Mouse (Mus musculus): Measurements from ENCODE around the gene Pgm5.
A peak's percentile ranks its signal among the peaks of the same experiment; 100 is the strongest.
"Not testable (repeated sequence)": the region's sequence is repeated elsewhere in the genome, so short reads cannot be mapped to it uniquely, and the experiment has no call there.

Pgm5 gene

DNA sequence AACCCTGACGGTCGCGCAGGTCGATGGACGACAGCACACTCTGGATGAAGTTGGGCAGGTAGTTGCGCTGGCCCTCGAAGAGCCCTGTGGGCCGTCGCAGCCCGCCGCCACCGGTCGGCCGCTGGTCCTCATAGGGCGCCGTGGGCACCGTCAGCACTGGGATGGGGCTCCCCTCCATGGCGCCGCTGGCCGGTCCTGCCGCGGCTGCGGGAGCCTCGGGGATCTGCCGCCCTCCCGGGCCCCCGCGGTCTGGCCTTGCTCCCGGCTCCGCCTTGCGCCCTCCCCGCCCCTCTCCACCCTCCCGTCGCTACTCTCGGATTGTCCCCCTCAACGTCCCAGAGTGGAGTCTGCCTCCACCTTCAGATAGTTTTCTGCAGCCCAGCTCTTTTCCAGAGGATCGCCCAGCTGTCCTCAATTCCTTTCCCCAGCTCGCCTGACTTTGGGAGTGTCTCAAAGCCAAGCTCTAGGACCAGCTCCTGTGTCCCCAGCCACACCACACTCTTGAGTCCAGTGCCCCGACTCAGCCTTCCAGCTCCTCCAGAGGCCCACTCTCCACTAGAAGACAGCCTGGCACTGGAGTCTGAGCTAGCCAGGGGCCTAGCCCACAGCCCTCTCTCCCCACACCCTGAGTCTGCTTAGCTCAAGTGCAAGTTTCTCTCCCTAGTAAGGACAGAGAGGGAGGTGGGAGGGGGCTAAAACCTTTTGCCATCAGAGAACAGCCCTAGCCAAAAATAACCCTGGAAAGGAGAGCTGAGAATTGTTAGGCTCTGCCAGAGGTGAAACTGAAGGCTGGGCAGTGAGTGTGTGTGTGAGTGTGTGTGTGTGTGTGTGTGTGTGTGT, at the start of gene Pgm5:
Pgm5 (minus strand) TSS at position 244 of the 840 bp plus-strand sequence.
- DNase-seq (ENCODE audit: low spot score in 2 of 2): no peak

GRCm38 (mm10) chr19:24908385-24909155, 46.9 kb upstream of the Pgm5 start:
- DNase-seq (ENCODE audit: low spot score in 2 of 2): no peak

GRCm38 (mm10) chr19:24907655-24908054, 46.0 kb upstream of the Pgm5 start:
- DNase-seq (ENCODE audit: low spot score in 2 of 2): no peak

DNA sequence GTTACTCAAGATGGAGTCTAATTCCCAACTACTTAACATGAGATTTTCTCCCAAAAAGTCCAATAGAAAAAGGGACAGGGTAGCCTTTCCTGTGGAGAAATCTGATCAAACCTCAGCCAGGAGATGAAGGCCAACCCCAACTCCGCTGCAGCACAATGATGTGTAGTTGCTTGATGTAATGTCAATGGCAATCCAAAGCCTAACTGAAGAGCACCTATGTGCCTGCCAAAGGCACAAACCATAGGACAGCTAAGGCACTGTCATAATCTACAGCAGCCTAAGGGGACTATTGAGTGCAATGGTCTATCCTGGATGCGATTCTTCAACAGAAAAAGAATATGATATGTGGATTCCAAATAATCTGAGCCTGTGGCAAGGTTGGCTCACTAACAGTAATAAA, 41.2 kb upstream of the Pgm5 start:
- no peak for DNase-seq (ENCODE audit: low spot score in 2 of 2)

GRCm38 (mm10) chr19:24902256-24902655, 40.6 kb upstream of the Pgm5 start:
- no peak for DNase-seq (ENCODE audit: low spot score in 2 of 2)

GRCm38 (mm10) chr19:24901666-24902065, 40.0 kb upstream of the Pgm5 start:
- DNase-seq (ENCODE audit: low spot score in 2 of 2): no peak

DNA sequence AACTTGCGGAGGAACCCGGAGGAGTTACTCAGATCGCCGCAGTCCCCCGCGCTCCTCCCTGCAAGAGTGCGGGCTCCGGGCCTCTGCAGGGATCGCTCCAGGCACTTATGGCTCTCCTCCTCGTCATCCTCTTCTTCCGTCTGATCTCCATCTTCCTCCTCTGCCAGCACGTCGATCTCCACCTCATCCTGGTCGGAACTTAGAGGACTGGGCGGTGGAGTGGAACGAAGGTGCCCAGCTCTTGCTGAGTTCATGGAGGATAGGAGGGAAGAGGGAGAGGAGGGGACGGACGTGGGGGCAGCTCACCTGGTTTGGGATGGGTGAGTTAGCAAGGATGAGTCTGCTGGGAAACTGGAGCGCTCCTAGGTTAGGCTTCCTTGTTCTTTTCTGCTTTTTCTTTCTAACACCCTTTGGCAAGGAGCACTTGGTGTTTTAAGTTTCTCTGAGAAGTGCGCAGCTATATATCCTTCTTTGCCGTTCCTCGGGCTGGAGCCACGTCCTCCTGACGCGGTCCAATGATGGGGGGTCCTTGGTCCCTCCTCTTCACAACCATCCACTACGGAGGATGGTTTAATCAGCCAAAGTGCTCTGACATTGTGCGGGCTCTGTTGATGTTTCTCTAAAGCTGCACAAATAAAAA, 39.0 kb upstream of the Pgm5 start, which contains the start of gene Foxd4:
Foxd4 (minus strand) TSS at position 617 of the 640 bp plus-strand sequence.
- DNase-seq (ENCODE audit: low spot score in 2 of 2): no peak

DNA sequence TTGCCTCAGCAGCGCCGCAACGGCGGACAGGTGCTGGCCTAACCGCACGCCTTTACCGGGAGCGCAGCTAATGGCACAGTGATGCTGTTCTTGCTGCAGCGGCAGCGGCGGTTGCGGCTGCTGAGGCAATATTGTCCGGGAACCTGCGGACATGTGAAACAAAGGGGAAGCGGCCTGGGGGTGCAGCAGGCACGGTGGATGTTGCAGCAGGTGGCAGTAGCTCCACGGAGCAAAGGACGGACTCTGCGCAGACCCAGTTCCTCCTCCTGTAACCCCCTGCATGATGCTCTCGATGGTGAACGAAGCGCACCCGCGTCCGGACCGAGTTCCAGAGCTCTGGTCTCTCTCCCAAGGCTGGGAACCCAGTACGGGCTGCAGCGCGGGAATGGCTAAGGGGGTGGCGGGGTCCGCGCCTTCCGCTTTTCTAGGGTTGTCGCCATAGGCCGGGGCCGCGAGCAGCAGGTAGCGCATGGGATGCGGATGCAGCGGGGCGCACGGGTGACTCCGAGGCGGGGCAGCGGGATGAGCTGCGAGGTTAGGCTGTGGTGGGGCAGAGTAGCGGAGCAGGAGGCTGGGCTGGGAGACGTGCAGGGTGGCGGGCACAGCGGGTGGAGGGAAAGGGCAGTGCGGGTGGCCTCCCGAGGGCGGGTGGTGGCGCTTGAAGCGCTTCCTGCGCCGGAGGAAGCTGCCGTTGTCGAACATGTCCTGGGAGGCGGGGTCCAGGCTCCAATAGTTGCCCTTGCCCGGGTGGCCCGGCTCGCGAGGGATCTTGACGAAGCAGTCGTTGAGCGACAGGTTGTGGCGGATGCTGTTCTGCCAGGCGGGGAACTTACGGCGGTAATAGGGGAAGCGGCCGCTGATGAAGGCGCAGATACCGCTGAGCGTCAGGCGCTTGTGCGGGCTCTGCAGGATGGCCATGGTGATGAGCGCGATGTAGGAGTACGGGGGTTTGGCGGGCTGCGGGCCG, 38.2 kb upstream of the Pgm5 start:
- no peak for DNase-seq (ENCODE audit: low spot score in 2 of 2)

DNA sequence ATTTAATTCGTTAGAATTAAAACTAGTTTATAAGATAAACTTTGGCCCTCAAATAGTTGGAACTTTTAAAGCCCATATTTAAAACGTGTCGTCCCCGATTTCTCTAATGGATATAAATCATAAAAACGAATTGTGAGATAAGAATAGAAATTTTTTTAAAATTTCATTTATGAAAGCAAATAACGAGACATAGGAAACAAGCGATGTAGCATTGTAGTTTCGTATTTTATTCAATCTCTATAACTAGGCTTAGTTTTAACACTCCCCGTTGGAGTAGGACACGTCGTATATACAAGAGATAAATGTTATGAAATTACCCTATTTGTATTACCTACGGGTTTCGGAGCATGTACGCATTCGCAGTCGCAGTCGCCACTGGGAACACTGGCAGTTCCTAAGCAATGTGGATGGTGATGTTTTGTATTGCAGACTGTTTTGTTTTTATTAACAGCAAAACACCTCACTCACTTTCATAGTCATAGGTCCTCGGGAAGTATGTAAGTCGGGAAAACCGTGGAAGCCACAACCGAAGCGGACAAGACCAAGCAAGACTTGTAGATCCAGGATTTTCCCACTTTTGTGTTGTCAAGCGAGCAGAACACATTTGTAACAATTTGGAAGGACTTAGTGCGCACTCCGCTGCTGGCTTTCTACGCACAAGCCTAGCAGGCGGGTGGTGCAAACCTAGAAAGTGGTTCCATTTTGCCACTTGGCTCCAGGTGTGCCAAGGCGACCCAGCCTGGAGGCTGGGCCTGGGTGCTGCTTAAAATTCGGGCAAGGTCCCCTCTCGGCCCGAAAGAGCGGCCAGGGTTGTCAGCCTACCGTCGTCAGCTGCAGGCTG, 37.3 kb upstream of the Pgm5 start:
- DNase-seq (ENCODE audit: low spot score in 2 of 2): no peak

DNA sequence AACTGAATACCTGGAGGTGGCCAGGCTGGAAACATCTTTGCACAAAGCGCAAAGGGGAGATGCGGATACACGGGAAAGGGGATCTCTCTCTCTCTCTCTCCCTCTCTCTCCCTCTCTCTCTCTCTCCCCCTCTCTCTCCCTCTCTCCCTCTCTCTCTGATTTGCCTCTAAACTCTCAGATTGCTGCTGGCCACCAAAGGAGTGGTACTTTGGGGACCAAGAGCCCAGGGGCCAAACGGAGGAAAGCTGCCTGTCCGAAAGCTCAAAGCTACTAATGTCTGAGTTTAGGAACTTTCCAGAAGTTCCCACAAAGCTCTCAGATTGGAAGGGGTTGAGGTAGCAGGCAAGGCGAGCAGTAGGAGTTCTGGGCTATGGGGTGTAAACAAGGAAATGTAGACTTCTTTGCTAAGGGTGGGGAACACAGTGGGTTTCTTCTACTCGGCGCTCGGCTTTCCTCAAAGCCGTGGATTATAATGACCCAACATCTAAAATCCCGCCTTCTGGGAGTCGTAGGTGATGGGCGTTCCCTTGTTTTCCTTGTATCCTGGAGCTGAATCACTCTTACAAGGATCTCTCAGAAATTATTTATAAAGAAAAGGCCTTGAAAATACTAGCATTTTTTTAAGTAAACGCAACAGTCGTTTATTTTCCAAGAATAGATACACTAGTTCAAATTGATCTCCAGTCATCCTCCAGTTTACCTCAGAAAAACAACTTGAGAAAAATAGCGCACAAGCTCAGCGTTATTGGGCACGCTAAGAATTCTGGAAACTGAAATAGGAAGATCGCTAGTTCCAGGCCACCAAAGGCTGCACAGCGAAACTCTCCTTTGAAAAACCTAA, 36.5 kb upstream of the Pgm5 start:
- DNase-seq (ENCODE audit: low spot score in 2 of 2): no peak

GRCm38 (mm10) chr19:24897006-24897895, 35.6 kb upstream of the Pgm5 start:
- DNase-seq (ENCODE audit: low spot score in 2 of 2): no peak

- no peak for DNase-seq (ENCODE audit: low spot score in 2 of 2)
Measured at GRCm38 (mm10) chr19:24896536-24896935, 34.9 kb upstream of the Pgm5 start.

DNA sequence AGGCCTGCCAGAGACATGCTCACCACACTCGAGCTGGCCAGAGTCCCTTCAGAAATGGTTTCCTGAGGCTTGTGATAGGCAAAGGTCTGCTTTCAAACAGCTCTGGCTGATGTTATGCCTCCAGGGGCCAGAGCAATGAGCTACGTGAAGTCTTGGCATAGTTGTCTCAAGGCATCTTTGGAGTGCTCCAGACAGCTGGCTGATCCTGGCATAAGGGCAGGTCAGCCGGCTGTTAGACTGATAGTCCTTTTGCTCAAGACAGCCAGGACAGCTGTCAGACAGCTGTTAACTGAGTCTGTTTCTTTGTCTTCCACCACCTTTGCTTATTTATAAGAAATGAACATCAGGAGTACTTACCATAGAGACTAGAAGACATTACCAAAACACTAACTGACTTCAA, 25.2 kb upstream of the Pgm5 start:
- DNase-seq (ENCODE audit: low spot score in 2 of 2): no peak

- DNase-seq (ENCODE audit: low spot score in 2 of 2): peak in 1 of 2 experiments; percentile 31
Measured at GRCm38 (mm10) chr19:24885504-24885903, 23.8 kb upstream of the Pgm5 start.

GRCm38 (mm10) chr19:24881237-24881636, 19.6 kb upstream of the Pgm5 start:
- no peak for DNase-seq (ENCODE audit: low spot score in 2 of 2)

DNA sequence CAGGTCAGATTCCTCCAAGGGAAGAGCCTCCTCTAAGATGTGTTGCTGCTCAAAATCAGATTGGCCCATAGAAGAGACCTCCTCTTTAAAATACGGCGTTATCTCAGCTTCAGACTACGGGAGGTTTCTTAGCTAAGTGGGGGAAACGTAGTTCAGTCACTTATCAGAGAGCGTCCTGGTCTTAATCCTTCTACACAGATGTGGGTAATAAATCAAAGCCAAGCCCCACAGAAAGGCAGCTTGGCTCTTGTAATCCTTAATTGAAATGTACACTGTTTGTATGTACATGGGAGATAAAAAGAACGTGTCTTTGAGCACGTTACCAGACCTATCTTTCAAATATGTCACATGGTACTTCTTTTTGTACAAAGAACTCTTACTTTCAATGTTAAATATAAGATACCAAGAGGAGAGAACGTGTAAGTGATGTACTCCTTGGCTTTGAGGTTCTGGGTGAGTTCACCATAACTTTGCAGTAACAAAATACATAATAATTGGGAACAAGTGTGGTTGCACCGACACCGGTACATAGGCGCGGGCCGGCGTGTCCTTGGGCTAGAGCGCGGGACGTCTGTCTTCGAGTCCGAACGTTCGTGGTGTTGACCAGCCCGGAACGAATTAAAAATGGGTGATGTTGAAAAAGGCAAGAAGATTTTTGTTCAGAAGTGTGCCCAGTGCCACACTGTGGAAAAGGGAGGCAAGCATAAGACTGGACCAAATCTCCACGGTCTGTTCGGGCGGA, 13.6 kb upstream of the Pgm5 start, which contains the start of gene Gm10053:
Gm10053 (plus strand) TSS at position 558 of the 742 bp plus-strand sequence.
- DNase-seq (ENCODE audit: low spot score in 2 of 2): not testable (repeated sequence)

GRCm38 (mm10) chr19:24873873-24874272, 12.2 kb upstream of the Pgm5 start:
- DNase-seq (ENCODE audit: low spot score in 2 of 2): no peak
